Mouse (Mus musculus) Muller cell, postnatal 12 days (primary cell): ENCODE data around the gene Rnf187.

Experiments used
- DNase-seq: peaks from one replicate; pipeline ENCODE4 v3.0.0-alpha.2; 2015; ENCODE audit errors: inconsistent ontology term

Rnf187 gene

GRCm38 (mm10) chr11:58938322-58939087 lies at the start of gene Rnf187:
Gene Rnf187 (minus strand): TSS chr11:58938916.
- peak; percentile 95 for DNase-seq

- DNase-seq = no peak
These were observed 46.7 kb upstream of the Rnf187 start for GRCm38 (mm10) chr11:58985299-58985917.

GRCm38 (mm10) chr11:58984657-58985056 lies 45.9 kb upstream of the Rnf187 start:
- no peak for DNase-seq

- DNase-seq = no peak
These were observed 45.1 kb upstream of the Rnf187 start for GRCm38 (mm10) chr11:58983691-58984341.

GRCm38 (mm10) chr11:58982471-58983097 lies 43.9 kb upstream of the Rnf187 start:
- DNase-seq = no peak

- DNase-seq = no peak
These were observed 43.1 kb upstream of the Rnf187 start for GRCm38 (mm10) chr11:58981541-58982447.

- DNase-seq = no peak
These were observed 41.8 kb upstream of the Rnf187 start for GRCm38 (mm10) chr11:58980381-58980990.

GRCm38 (mm10) chr11:58979661-58980060 lies 40.9 kb upstream of the Rnf187 start:
- DNase-seq = peak; percentile 37

- DNase-seq = no peak
These were observed 40.5 kb upstream of the Rnf187 start for GRCm38 (mm10) chr11:58979183-58979582.

GRCm38 (mm10) chr11:58978706-58979030 lies 40.0 kb upstream of the Rnf187 start:
- no peak for DNase-seq

- peak; percentile 60 for DNase-seq
These were observed 39.5 kb upstream of the Rnf187 start, which contains the start of gene Trim11 for GRCm38 (mm10) chr11:58978027-58978705. Gene Trim11 (plus strand): TSS chr11:58978093.

GRCm38 (mm10) chr11:58977607-58978026 lies 38.9 kb upstream of the Rnf187 start:
- DNase-seq = no peak

- DNase-seq = peak; percentile 35
These were observed 38.4 kb upstream of the Rnf187 start for GRCm38 (mm10) chr11:58977150-58977549.

- DNase-seq = no peak
These were observed 35.7 kb upstream of the Rnf187 start for GRCm38 (mm10) chr11:58974414-58974813.

- DNase-seq = no peak
These were observed 33.1 kb upstream of the Rnf187 start for GRCm38 (mm10) chr11:58971796-58972195.

GRCm38 (mm10) chr11:58970831-58971530 lies 32.3 kb upstream of the Rnf187 start:
- DNase-seq = no peak

- no peak for DNase-seq
These were observed 30.9 kb upstream of the Rnf187 start for GRCm38 (mm10) chr11:58969659-58970058.

GRCm38 (mm10) chr11:58969027-58969426 lies 30.3 kb upstream of the Rnf187 start:
- no peak for DNase-seq

GRCm38 (mm10) chr11:58968551-58968950 lies 29.8 kb upstream of the Rnf187 start:
- DNase-seq = no peak

GRCm38 (mm10) chr11:58967346-58967745 lies 28.6 kb upstream of the Rnf187 start:
- no peak for DNase-seq
